Mouse (Mus musculus) C2C12 (cell line): Measurements from ENCODE around the gene Chd3.
A peak's percentile ranks its signal among the peaks of the same experiment; 100 is the strongest.

Experiments
- CTCF ChIP-seq: IDR thresholded peaks from one replicate; pipeline ENCODE4 v1.5.1; 2011; ENCODE audit not compliant: control insufficient read depth, insufficient read depth, insufficient read length
- MAX ChIP-seq: IDR thresholded peaks from one replicate; pipeline ENCODE4 v1.6.1; 2011; ENCODE audit warnings: mild to moderate bottlenecking, control low read depth
- USF1 ChIP-seq: IDR thresholded peaks from one replicate; pipeline ENCODE4 v1.6.1; 2011; ENCODE audit warnings: low read depth, mild to moderate bottlenecking, control low read depth, moderate library complexity

DNA sequence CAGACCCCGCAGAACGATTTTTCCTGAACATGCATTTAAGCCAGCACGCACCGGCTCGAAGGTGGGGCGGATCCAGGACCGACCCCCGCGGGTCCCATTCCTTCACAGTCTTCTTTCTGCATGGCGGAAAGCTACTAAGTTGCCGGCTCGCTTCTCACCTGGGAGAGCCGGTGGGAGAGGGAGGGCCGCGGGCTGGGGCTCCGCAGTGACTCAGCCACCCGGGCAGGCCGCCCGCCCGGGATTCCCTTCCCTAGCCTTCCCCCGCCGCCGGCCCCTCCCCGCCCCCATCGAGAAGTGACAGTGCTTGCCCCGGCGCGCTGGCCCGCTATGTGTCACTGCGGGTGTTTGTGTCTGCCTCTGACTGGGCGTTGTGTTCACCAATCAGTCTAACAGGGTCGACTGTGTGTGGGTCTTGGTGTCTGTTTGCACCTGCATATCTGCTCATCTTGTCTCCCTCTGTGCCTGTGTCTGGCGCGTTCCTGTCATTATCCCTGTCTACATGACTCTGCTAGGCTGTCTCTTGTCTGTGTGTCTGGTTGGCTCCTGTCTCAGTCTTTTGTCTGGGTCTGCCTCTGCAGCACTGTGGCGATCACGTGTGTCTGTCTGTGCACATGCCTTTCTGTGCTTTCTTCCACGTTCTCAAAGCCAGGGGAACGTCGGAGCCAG is 42.5 kb upstream of the Chd3 start:
- no peak for TF ChIP-seq CTCF
- peak; percentile 8 for TF ChIP-seq USF1
- no peak for TF ChIP-seq MAX
